In genomic region chr10:117525608-117526007, GRCm38 (mm10) we compare ENCODE assay signal across 35 mouse cellular contexts.
"Had no signal": no experiment of that assay in that cellular context is flagged by ENCODE, and none has a peak within 500 bp of the region (broad histone marks: within the 10 kb centered on the region; RNA-seq: fewer than 3 reads in every experiment).

No protein-coding gene starts in this region.

- H3K4me1 ChIP-seq: heart, embryonic 10.5 days; heart, embryonic 12.5 days; heart, embryonic 13.5 days; heart, embryonic 15.5 days; hindbrain, embryonic 12.5 days; hindbrain, embryonic 13.5 days; hindbrain, embryonic 15.5 days; intestine, embryonic 15.5 days had no signal

- H3K36me3 ChIP-seq: heart, embryonic 10.5 days; heart, embryonic 12.5 days; heart, embryonic 13.5 days; heart, embryonic 15.5 days; hindbrain, embryonic 10.5 days; hindbrain, embryonic 12.5 days; hindbrain, embryonic 13.5 days; hindbrain, embryonic 15.5 days; intestine, embryonic 15.5 days; kidney, embryonic 15.5 days had no signal

- H3K4me2 ChIP-seq: heart, embryonic 11.5 days; heart, embryonic 12.5 days; heart, embryonic 13.5 days; heart, embryonic 15.5 days; hindbrain, embryonic 12.5 days; hindbrain, embryonic 13.5 days; hindbrain, embryonic 14.5 days; hindbrain, embryonic 15.5 days; intestine, embryonic 15.5 days; kidney, embryonic 15.5 days had no signal

- H3K9me3 ChIP-seq: heart, embryonic 10.5 days; heart, embryonic 12.5 days; heart, embryonic 13.5 days; heart, embryonic 15.5 days; hindbrain, embryonic 10.5 days; hindbrain, embryonic 12.5 days; hindbrain, embryonic 13.5 days; hindbrain, embryonic 15.5 days; intestine, embryonic 15.5 days; kidney, embryonic 15.5 days had no signal

- H3K27me3 ChIP-seq: heart, embryonic 12.5 days; heart, embryonic 13.5 days; heart, embryonic 15.5 days; hindbrain, embryonic 12.5 days; hindbrain, embryonic 13.5 days; hindbrain, embryonic 15.5 days; intestine, embryonic 15.5 days; kidney, embryonic 15.5 days had no signal

- ATAC-seq: hindbrain, embryonic 16.5 days; hindbrain, postnatal 0 days; inflammation-experienced regulatory T-cells, adult 6 months; intestine, embryonic 15.5 days; intestine, embryonic 16.5 days; intestine, postnatal 0 days had no signal

- H3K9ac ChIP-seq: heart, embryonic 12.5 days; heart, embryonic 13.5 days; heart, embryonic 15.5 days; hindbrain, embryonic 12.5 days; hindbrain, embryonic 13.5 days; hindbrain, embryonic 14.5 days; hindbrain, embryonic 15.5 days; intestine, embryonic 15.5 days; kidney, embryonic 15.5 days had no signal

- H3K4me3 ChIP-seq: heart, embryonic 10.5 days; heart, embryonic 12.5 days; heart, embryonic 13.5 days; heart, embryonic 15.5 days; hindbrain, embryonic 10.5 days; hindbrain, embryonic 12.5 days; hindbrain, embryonic 13.5 days; hindbrain, embryonic 15.5 days; intestine, embryonic 15.5 days; kidney, embryonic 15.5 days; layer of hippocampus, adult 2 months; left cerebral cortex, adult 2 months had no signal

- H3K27ac ChIP-seq: heart, embryonic 10.5 days; heart, embryonic 13.5 days; heart, embryonic 15.5 days; hindbrain, embryonic 10.5 days; hindbrain, embryonic 12.5 days; hindbrain, embryonic 13.5 days; hindbrain, embryonic 14.5 days; hindbrain, embryonic 15.5 days; hindbrain, postnatal 0 days; intestine, embryonic 15.5 days; kidney, embryonic 15.5 days; kidney, postnatal 0 days; layer of hippocampus, adult 2 months; left cerebral cortex, adult 2 months had no signal

- DNase-seq: heart, postnatal 10 days; heart, postnatal 14 days; heart, postnatal 36 days; heart, postnatal 4 days; kidney, adult 11 months; kidney, adult 18-20 months; kidney, adult 2 months; kidney, adult 8-10 months; kidney, adult 9 months; kidney, postnatal 14 days; kidney, postnatal 25 days; kidney, postnatal 36 days; kidney, postnatal 4 days; layer of hippocampus, adult 9-11 months; layer of hippocampus, postnatal 36 days had no signal
